Mouse (Mus musculus) cortical plate, adult 2 months (tissue): Measurements from ENCODE around the gene Lrrn4cl.

Experiments used
- CTCF ChIP-seq: fragments of 200-500 bp; IDR thresholded peaks from 2 replicates; pipeline ENCODE4 v1.5.1; 2011; ENCODE audit warnings: mild to moderate bottlenecking, control low read depth, low read length; ENCODE audit not compliant: insufficient read depth; ENCODE audit errors: extremely low read depth
- POLR2A ChIP-seq: fragments of 200-500 bp; IDR thresholded peaks from 2 replicates; pipeline ENCODE4 v1.6.1; 2011; ENCODE audit warnings: mild to moderate bottlenecking, low read length, control low read depth; ENCODE audit not compliant: insufficient read depth; ENCODE audit errors: extremely low read depth

- TF ChIP-seq CTCF = no peak
- no peak for TF ChIP-seq POLR2A
These were observed 44.9 kb downstream of the Lrrn4cl start for GRCm38 (mm10) chr19:8895397-8895960.
